Mouse (Mus musculus): ENCODE results near the gene Kcnj10.
A peak's percentile ranks its signal among the peaks of the same experiment; 100 is the strongest.

Kcnj10 gene

DNA sequence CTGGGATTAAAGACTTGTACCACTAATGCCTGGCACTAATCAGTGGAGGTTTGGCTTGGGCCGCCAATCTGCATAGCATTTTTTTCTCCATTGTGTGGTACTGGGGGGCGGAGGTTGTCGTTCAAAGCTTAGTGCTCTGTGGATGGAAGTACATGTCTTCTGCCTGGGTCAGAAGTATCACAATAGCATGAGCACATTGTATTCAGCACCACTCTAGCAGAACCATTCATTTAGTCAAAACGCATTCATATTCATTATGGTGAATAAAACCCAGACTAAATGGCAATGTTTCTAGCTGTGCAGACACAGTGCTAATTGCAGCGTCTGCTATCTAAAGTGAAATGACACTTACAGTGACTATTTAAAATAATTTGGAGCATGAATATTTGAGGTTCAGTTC lies 46.2 kb downstream of the Kcnj10 start:
- no peak for DNase-seq (ENCODE audit: low spot score)

GRCm38 (mm10) chr1:172390769-172391168 lies 49.8 kb downstream of the Kcnj10 start:
- DNase-seq (ENCODE audit: low spot score): no peak

DNA sequence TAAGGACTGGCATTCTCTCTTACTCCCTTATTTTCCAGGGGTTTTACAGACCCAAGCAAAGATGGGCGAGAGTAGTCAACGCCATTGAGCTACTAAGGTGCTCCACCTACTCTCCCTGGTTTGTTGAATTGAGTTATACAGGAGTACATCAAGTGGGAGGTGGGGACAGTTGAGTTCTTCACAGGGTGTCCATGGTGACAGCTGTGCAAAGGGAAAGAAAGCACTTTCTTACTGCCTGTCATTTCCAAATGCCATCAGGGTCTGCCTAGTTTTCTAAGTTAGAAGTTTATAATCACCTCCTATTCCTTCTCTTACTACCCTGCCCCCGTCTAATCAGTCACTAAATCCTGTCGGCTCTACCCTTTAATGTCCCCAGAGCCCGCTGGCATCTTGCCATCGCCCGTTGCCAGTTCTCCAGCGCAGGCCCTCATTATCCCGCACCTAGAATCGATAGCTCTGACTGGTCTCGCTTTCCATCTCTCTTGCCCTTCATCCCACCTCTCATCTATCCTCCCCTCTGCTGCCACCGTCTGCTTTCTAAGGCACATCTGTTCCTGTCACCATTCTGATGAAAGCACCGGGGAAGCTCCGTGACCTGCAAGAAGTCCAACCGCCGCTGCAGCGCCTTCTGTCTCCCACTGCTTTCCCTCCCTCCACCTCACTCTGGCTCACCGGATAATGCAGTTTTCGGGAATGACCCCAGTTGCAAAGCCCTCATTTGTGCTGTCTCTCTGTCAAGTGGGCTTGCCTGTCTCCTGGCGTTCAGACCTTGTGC lies 51.0 kb downstream of the Kcnj10 start:
- DNase-seq (ENCODE audit: low spot score): no peak

DNA sequence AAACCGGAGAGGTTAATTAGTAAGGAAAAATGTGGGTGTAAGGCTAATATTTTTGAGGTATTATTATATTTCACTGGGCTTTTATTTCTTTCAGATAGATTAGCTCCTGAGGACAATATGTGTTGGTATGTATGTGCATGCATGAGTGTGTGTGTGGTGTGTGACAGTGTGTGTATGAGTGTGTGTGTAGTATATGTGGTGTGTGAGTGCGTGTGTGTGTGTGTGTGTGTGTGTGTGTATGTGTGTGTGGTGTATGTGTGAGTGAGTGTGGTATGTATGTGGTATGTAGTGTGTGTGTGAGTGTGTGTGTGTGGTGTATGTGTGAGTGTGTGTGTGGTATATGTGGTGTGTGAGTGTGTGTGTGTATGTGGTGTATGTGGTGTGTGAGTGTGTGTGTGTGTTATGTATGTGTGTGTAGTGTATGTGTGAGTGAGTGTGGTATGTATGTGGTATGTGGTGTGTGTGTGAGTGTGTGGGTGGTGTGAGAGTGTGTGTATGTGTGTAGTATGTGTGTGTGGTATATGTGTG lies 51.7 kb downstream of the Kcnj10 start:
- no peak for DNase-seq (ENCODE audit: low spot score)

- no peak for DNase-seq (ENCODE audit: low spot score)
Observed at GRCm38 (mm10) chr1:172393739-172394138, 52.7 kb downstream of the Kcnj10 start.

DNA sequence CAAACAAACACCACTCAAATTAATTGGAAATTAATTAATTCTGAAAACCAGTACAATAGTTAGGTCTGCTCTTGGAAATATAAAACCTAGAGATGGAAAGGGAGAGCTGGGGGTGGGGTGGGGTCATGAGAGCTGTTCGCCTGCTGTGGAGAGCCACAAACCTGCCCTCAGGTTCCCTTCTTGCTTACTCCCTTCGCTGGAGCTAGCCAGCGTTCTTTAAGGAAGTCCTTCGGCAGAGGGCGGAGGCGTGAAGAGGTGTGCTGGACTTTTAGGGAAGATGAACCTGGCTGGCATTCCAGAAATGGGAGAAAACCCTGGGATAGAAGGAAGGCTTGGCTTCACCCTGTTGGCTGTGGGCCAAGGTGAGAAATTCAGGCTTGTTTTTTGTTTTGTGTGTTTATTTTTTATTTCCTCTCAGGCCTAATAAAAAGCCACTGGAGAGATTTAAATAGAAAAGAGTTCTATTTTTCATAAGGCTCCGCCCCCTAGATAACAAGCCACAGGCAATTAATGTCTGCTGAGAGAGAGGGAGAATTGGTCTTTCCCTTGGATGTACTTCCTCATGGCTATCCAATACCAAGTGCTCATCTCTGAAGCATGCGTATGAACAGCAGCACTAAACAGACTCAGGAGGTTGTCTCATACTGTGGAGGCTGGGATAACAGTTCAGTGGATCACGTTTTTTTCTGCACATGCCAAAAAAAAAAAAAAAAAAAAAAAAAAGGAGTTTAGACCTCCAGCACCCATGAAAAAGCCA lies 56.2 kb downstream of the Kcnj10 start:
- DNase-seq (ENCODE audit: low spot score): no peak

GRCm38 (mm10) chr1:172406077-172406706 lies 65.2 kb downstream of the Kcnj10 start:
- DNase-seq (ENCODE audit: low spot score): no peak

DNA sequence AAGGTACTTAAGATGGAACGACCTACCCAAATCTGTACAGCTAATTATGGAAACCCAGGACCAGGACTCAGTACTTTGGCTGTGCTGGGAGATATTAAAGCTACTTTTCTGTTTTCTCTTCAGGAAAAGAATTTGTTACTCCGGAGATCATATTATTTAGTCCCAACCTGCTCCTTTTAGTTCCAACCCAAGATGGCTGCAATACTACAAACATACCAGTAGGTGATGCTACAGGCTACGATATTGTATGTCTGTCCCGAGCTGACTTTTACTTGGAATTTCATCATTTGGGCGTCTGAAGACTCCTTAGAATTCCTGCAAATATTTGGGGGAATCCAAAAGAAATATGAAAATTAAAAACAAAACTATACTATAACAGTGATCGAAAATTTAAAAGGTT lies 68.0 kb downstream of the Kcnj10 start:
- no peak for DNase-seq (ENCODE audit: low spot score)

GRCm38 (mm10) chr1:172409431-172409830 lies 68.4 kb downstream of the Kcnj10 start:
- DNase-seq (ENCODE audit: low spot score): no peak

GRCm38 (mm10) chr1:172410806-172411205 lies 69.8 kb downstream of the Kcnj10 start:
- peak; percentile 78 for DNase-seq (ENCODE audit: low spot score)

DNA sequence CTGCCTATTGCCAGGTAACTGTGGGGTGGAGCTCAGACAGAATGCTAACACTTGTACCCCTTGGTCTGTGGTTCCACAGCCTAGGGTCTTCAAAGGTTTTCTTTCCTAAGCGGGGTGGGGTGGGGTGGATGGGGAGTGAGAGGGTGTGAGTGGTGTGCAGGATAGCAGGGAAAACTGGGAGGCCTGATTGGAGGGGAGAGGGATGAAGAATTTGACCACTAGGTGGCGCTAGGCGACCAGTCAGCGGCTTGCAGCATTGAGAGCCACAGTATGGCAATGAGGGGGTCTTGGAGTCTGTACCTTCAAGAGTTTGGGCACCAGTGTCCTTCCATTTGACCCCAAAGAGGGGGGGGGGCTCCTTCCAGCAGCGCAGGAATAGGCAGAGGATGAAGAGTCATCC lies 71.2 kb downstream of the Kcnj10 start:
- DNase-seq (ENCODE audit: low spot score): peak; percentile 81

DNA sequence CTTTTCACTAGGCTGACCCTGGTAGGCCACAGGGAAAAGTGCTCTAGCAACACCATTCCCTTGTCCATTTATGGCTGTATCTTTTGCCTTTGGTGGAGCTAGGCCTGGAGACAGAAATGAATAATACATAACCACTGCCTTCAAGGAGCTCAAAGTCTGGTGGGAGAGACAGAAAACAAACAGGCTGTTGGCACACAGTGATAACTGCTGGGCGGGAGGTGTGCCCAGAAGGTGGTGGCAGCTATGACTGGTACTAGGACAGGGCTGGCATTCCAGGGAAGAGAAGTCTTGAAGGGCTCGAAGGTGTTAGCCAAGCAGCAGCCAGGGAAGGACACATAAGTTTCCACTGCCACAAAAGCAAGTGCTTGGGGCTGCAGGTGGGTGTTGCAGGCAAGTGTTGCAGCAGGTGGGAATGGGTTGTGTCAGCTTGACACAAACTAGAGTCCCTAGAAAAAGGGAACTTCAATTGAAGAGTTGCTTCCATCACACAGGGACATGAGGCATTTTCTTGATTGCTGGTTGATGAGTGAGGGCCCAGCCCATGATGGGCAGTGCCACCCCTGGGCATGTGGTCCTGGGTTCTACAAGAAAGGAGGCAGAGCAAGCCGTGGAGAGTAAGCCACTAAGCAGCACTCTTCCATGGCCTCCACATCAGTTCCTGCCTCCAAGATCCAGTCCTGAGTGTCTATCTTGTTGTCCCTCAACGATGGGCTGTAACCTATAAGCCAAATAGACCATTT lies 72.7 kb downstream of the Kcnj10 start:
- no peak for DNase-seq (ENCODE audit: low spot score)

GRCm38 (mm10) chr1:172414231-172414585 lies 73.2 kb downstream of the Kcnj10 start:
- no peak for DNase-seq (ENCODE audit: low spot score)

DNA sequence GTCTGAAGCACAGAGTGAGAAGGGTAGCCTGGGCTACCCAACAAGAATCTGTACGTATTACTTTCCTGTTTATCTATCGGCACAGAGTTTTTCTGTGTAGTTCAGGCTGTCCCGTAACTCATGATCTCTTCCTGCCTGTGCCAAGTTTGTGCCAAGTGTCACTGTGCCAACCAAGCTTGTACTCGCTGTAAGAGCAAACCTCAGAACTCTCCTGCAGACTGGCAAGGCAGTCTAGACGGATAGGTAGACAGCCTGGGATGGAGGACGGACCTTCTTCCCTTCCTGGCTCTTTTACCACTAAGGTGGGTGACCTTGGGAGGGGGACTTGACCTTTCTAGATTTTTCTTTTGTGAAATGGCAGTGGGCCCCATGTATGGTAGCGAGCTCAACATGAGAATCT lies 74.1 kb downstream of the Kcnj10 start:
- no peak for DNase-seq (ENCODE audit: low spot score)

- DNase-seq (ENCODE audit: low spot score): no peak
Observed at GRCm38 (mm10) chr1:172418173-172418572, 77.2 kb downstream of the Kcnj10 start.

GRCm38 (mm10) chr1:172418642-172419041 lies 77.6 kb downstream of the Kcnj10 start:
- DNase-seq (ENCODE audit: low spot score): no peak

GRCm38 (mm10) chr1:172420181-172420580 lies 79.2 kb downstream of the Kcnj10 start:
- DNase-seq (ENCODE audit: low spot score): no peak

- DNase-seq (ENCODE audit: low spot score): no peak
Observed at GRCm38 (mm10) chr1:172423393-172423792, 82.4 kb downstream of the Kcnj10 start.

All from urinary bladder, postnatal 14 days (tissue).